Mouse (Mus musculus): ENCODE measurements around the gene Gckr. TPM values are rescaled to one million over a fixed set of nuclear protein-coding genes. Genes with fewer than 3 reads are reported as not detected.

Gckr gene
- polyA plus RNA-seq, 1 experiment, result 0.98 TPM

GRCm38 (mm10) chr5:31255971-31256370, 41.3 kb upstream of the Gckr start:
- Histone ChIP-seq H3K27ac (ENCODE audit: insufficient read depth, low read length) (no peak overlapping the region), H3K4me1 (ENCODE audit: control insufficient read depth, insufficient read depth, low read length) (no peaks in the 10 kb centered on the region), H3K4me3 (ENCODE audit: insufficient read depth, low read length) (no peak overlapping the region)
- no peak for TF ChIP-seq CTCF (IDR thresholded peaks at IDR 0.05; ENCODE audit: extremely low read depth, insufficient read depth, low read length)
- no peak for TF ChIP-seq POLR2A (IDR thresholded peaks at IDR 0.05; ENCODE audit: extremely low read depth, insufficient read depth, low read length)

DNA sequence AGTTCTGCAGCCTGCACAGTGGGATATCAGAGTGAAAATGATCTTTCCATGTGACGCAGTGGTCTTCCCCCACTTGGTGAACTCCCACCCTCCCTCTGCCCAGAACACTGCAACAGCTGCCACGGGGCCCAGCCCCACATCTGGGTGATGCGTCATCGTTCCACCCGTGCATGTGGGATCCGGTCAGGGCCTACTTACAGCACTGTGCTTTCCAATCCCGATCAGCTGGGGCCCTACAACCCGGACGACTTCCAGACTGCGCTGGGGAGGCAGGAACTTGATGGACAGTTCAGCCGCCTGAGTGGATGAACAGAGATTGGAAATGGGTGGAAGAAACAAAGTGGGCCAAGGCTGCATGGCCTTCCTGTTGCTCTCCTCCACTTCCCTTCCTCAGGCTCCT, 39.6 kb upstream of the Gckr start:
- Histone ChIP-seq H3K27ac (ENCODE audit: insufficient read depth, low read length) (no peak overlapping the region), H3K4me1 (ENCODE audit: control insufficient read depth, insufficient read depth, low read length) (no peaks in the 10 kb centered on the region), H3K4me3 (ENCODE audit: insufficient read depth, low read length) (no peak overlapping the region)
- TF ChIP-seq POLR2A (IDR thresholded peaks at IDR 0.05; ENCODE audit: extremely low read depth, insufficient read depth, low read length) (no peak), CTCF (IDR thresholded peaks at IDR 0.05; ENCODE audit: extremely low read depth, insufficient read depth, low read length) (no peak)

DNA sequence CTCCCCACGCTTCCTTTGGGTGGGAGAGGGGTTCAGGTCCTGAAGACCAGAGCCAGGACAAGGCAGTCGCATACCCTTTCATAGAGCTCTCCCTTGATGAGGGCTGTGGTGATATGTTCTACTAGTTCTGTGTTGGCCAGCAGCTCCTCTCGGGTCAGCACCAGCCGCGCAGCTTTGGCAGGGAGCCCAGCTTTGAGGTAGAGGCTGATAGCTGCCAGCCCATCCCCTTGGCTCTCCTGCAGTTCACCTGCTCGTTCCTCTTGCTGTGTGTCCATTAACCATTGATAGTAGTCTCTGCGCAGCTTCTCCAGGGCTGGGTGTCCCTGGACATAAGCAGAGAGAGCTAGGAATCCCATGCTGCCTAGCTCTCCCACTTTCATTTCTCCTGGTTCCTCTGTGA, 31.1 kb upstream of the Gckr start:
- H3K27ac ChIP-seq (ENCODE audit: insufficient read depth, low read length), result no peak overlapping the region
- H3K4me3 ChIP-seq (ENCODE audit: insufficient read depth, low read length), result no peak overlapping the region
- TF ChIP-seq CTCF (IDR thresholded peaks at IDR 0.05; ENCODE audit: extremely low read depth, insufficient read depth, low read length), result no peak
- TF ChIP-seq POLR2A (IDR thresholded peaks at IDR 0.05; ENCODE audit: extremely low read depth, insufficient read depth, low read length), result no peak
- H3K4me1 ChIP-seq (ENCODE audit: control insufficient read depth, insufficient read depth, low read length), result no peaks in the 10 kb centered on the region

GRCm38 (mm10) chr5:31267686-31268085, 29.6 kb upstream of the Gckr start:
- no peak overlapping the region for H3K27ac ChIP-seq (ENCODE audit: insufficient read depth, low read length)
- TF ChIP-seq CTCF (IDR thresholded peaks at IDR 0.05; ENCODE audit: extremely low read depth, insufficient read depth, low read length) (no peak), POLR2A (IDR thresholded peaks at IDR 0.05; ENCODE audit: extremely low read depth, insufficient read depth, low read length) (no peak)
- no peak overlapping the region for H3K4me3 ChIP-seq (ENCODE audit: insufficient read depth, low read length)
- H3K4me1 ChIP-seq (ENCODE audit: control insufficient read depth, insufficient read depth, low read length), result no peaks in the 10 kb centered on the region

- TF ChIP-seq POLR2A (IDR thresholded peaks at IDR 0.05; ENCODE audit: extremely low read depth, insufficient read depth, low read length) (no peak), CTCF (IDR thresholded peaks at IDR 0.05; ENCODE audit: extremely low read depth, insufficient read depth, low read length) (no peak)
- H3K4me1 ChIP-seq (ENCODE audit: control insufficient read depth, insufficient read depth, low read length), result no peaks in the 10 kb centered on the region; the same call in 1 of the 2 replicates
- H3K27ac ChIP-seq (ENCODE audit: insufficient read depth, low read length), result no peak overlapping the region
- no peak overlapping the region for H3K4me3 ChIP-seq (ENCODE audit: insufficient read depth, low read length)
These were observed 24.2 kb upstream of the Gckr start for GRCm38 (mm10) chr5:31273018-31273417.

DNA sequence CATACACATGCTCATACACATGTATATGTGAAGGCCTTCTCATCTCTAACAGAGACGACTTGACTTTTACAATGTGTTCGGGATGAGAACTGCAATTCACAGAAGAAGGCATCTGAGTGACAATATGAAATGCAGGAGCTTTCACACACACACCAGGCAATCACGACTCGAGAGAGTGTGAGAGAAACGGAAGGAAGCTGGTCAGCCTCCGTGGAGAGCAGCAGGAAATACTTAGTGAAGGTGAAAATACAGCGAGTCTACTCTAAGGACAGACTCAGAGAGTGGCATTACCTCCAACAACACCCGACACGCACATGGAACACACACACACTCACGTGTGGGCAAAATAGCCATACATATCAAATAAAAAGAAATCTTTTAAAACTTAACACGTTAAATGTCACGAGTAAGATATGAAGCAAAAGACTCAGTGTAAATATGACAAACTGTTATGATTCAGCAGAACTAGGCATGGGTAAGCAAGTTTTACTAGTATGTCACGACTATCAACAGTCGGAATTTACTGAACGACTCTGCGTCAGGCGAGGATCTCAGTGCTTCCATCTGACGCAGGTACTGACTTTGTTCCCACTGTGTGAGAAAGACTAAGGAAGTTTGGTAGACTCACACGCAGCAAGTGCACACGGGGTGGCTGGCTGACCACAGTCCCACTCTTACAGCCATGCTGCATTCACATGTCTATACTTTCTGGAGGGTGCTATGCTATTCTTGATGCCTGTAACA, 17.8 kb upstream of the Gckr start:
- H3K4me1 ChIP-seq (ENCODE audit: control insufficient read depth, insufficient read depth, low read length), result no peaks in the 10 kb centered on the region
- H3K27ac ChIP-seq (ENCODE audit: insufficient read depth, low read length), result no peak overlapping the region
- no peak overlapping the region for H3K4me3 ChIP-seq (ENCODE audit: insufficient read depth, low read length)
- TF ChIP-seq CTCF (IDR thresholded peaks at IDR 0.05; ENCODE audit: extremely low read depth, insufficient read depth, low read length) (no peak), POLR2A (IDR thresholded peaks at IDR 0.05; ENCODE audit: extremely low read depth, insufficient read depth, low read length) (no peak)

- no peak overlapping the region for H3K4me3 ChIP-seq (ENCODE audit: insufficient read depth, low read length)
- H3K4me1 ChIP-seq (ENCODE audit: control insufficient read depth, insufficient read depth, low read length), result peaks cover 4% of the 10 kb centered on the region
- TF ChIP-seq POLR2A (IDR thresholded peaks at IDR 0.05; ENCODE audit: extremely low read depth, insufficient read depth, low read length) (no peak), CTCF (IDR thresholded peaks at IDR 0.05; ENCODE audit: extremely low read depth, insufficient read depth, low read length) (no peak)
- H3K27ac ChIP-seq (ENCODE audit: insufficient read depth, low read length), result no peak overlapping the region
These were observed 9.0 kb upstream of the Gckr start for GRCm38 (mm10) chr5:31288225-31288624.

- no peak overlapping the region for H3K4me3 ChIP-seq (ENCODE audit: insufficient read depth, low read length)
- TF ChIP-seq CTCF (IDR thresholded peaks at IDR 0.05; ENCODE audit: extremely low read depth, insufficient read depth, low read length) (no peak), POLR2A (IDR thresholded peaks at IDR 0.05; ENCODE audit: extremely low read depth, insufficient read depth, low read length) (no peak)
- no peak overlapping the region for H3K27ac ChIP-seq (ENCODE audit: insufficient read depth, low read length)
- peaks cover 4% of the 10 kb centered on the region for H3K4me1 ChIP-seq (ENCODE audit: control insufficient read depth, insufficient read depth, low read length)
These were observed 8.6 kb upstream of the Gckr start for GRCm38 (mm10) chr5:31288655-31289054.

GRCm38 (mm10) chr5:31289626-31290230, 7.5 kb upstream of the Gckr start:
- H3K4me3 ChIP-seq (ENCODE audit: insufficient read depth, low read length), result no peak overlapping the region; the same call in 1 of the 2 replicates
- no peak for TF ChIP-seq CTCF (IDR thresholded peaks at IDR 0.05; ENCODE audit: extremely low read depth, insufficient read depth, low read length)
- no peak overlapping the region for H3K27ac ChIP-seq (ENCODE audit: insufficient read depth, low read length)
- H3K4me1 ChIP-seq (ENCODE audit: control insufficient read depth, insufficient read depth, low read length), result peaks cover 6% of the 10 kb centered on the region

All from cortical plate, adult 2 months (tissue).